Mouse (Mus musculus): Measurements from ENCODE around the gene Dennd4c. TPM values are rescaled to one million over a fixed set of nuclear protein-coding genes. Genes with fewer than 3 reads are reported as not detected.

Dennd4c gene
- polyA plus RNA-seq, 1 experiment from 2014 or later, result 2.1 TPM

GRCm38 (mm10) chr4:86885790-86886159 is 137.4 kb downstream of the Dennd4c start:
- no peaks in the 10 kb centered on the region for H3K27me3 ChIP-seq (ENCODE audit: control insufficient read depth, insufficient read depth, low read depth, low read length)
- no peaks in the 10 kb centered on the region for H3K36me3 ChIP-seq (ENCODE audit: control insufficient read depth, insufficient read depth)
- peak overlapping the region; percentile 59 for H3K4me3 ChIP-seq (ENCODE audit: low read depth, low read length)
- peak; percentile 77 for ATAC-seq (ENCODE audit: low read depth)
- peak overlapping the region; percentile 63 for H3K27ac ChIP-seq (ENCODE audit: low read length)
- peaks cover 17% of the 10 kb centered on the region for H3K4me1 ChIP-seq (ENCODE audit: control insufficient read depth, low read depth, low read length)
- WGBS (ENCODE audit: insufficient replicate concordance), result 15% methylated on average over 12 of the region's 12 CpGs
- H3K9me3 ChIP-seq (replicated peaks; ENCODE audit: control insufficient read depth, low read length), result no peaks in the 10 kb centered on the region
- peak overlapping the region; percentile 27 for H3K9ac ChIP-seq (ENCODE audit: low read depth, low read length)
- peak overlapping the region; percentile 74 for H3K4me2 ChIP-seq (ENCODE audit: low read depth, low read length)

- Histone ChIP-seq H3K4me3 (ENCODE audit: low read depth, low read length) (peak overlapping the region; percentile 59), H3K9ac (ENCODE audit: low read depth, low read length) (peak overlapping the region; percentile 27), H3K27me3 (ENCODE audit: control insufficient read depth, insufficient read depth, low read depth, low read length) (no peaks in the 10 kb centered on the region), H3K27ac (ENCODE audit: low read length) (peak overlapping the region; percentile 63), H3K9me3 (replicated peaks; ENCODE audit: control insufficient read depth, low read length) (no peaks in the 10 kb centered on the region), H3K36me3 (ENCODE audit: control insufficient read depth, insufficient read depth) (no peaks in the 10 kb centered on the region), H3K4me2 (ENCODE audit: low read depth, low read length) (peak overlapping the region; percentile 74), H3K4me1 (ENCODE audit: control insufficient read depth, low read depth, low read length) (peaks cover 17% of the 10 kb centered on the region)
- 3% methylated on average over 18 of the region's 18 CpGs for WGBS (ENCODE audit: insufficient replicate concordance)
- ATAC-seq (ENCODE audit: low read depth), result peak; percentile 82
These were observed 138.0 kb downstream of the Dennd4c start for GRCm38 (mm10) chr4:86886160-86886878.

GRCm38 (mm10) chr4:86887879-86888278 is 139.5 kb downstream of the Dennd4c start:
- Histone ChIP-seq H3K27ac (ENCODE audit: low read length) (no peak overlapping the region), H3K27me3 (ENCODE audit: control insufficient read depth, insufficient read depth, low read depth, low read length) (no peaks in the 10 kb centered on the region), H3K4me3 (ENCODE audit: low read depth, low read length) (no peak overlapping the region), H3K9ac (ENCODE audit: low read depth, low read length) (no peak overlapping the region), H3K4me2 (ENCODE audit: low read depth, low read length) (no peak overlapping the region), H3K36me3 (ENCODE audit: control insufficient read depth, insufficient read depth) (no peaks in the 10 kb centered on the region), H3K4me1 (ENCODE audit: control insufficient read depth, low read depth, low read length) (peaks cover 17% of the 10 kb centered on the region), H3K9me3 (replicated peaks; ENCODE audit: control insufficient read depth, low read length) (no peaks in the 10 kb centered on the region)
- WGBS (ENCODE audit: insufficient replicate concordance), result 60% methylated on average over 5 of the region's 5 CpGs
- no peak for ATAC-seq (ENCODE audit: low read depth)

- WGBS (ENCODE audit: insufficient replicate concordance), result 50% methylated on average over 7 of the region's 7 CpGs
- Histone ChIP-seq H3K4me1 (ENCODE audit: control insufficient read depth, low read depth, low read length) (peaks cover 2% of the 10 kb centered on the region; the same call in 1 of the 2 replicates), H3K27ac (ENCODE audit: low read length) (no peak overlapping the region; the same call in 1 of the 2 replicates), H3K9ac (ENCODE audit: low read depth, low read length) (no peak overlapping the region), H3K4me2 (ENCODE audit: low read depth, low read length) (no peak overlapping the region), H3K36me3 (ENCODE audit: control insufficient read depth, insufficient read depth) (no peaks in the 10 kb centered on the region), H3K4me3 (ENCODE audit: low read depth, low read length) (no peak overlapping the region), H3K27me3 (ENCODE audit: control insufficient read depth, insufficient read depth, low read depth, low read length) (no peaks in the 10 kb centered on the region), H3K9me3 (replicated peaks; ENCODE audit: control insufficient read depth, low read length) (no peaks in the 10 kb centered on the region)
- peak; percentile 87 for ATAC-seq (ENCODE audit: low read depth)
These were observed 149.1 kb downstream of the Dennd4c start for GRCm38 (mm10) chr4:86897411-86897810.

- WGBS (ENCODE audit: insufficient replicate concordance), result 36% methylated on average over 14 of the region's 14 CpGs
These were observed 150.6 kb downstream of the Dennd4c start for GRCm38 (mm10) chr4:86898791-86899474.

More at GRCm38 (mm10) chr4:86898791-86899474, 150.6 kb downstream of the Dennd4c start:
- ATAC-seq (ENCODE audit: low read depth), result peak; percentile 45
- no peaks in the 10 kb centered on the region for H3K27me3 ChIP-seq (ENCODE audit: control insufficient read depth, insufficient read depth, low read depth, low read length)
- H3K9ac ChIP-seq (ENCODE audit: low read depth, low read length), result no peak overlapping the region
- no peaks in the 10 kb centered on the region for H3K9me3 ChIP-seq (replicated peaks; ENCODE audit: control insufficient read depth, low read length)
- no peak overlapping the region for H3K4me3 ChIP-seq (ENCODE audit: low read depth, low read length)
- peaks cover 2% of the 10 kb centered on the region; the same call in 1 of the 2 replicates for H3K4me1 ChIP-seq (ENCODE audit: control insufficient read depth, low read depth, low read length)
- H3K4me2 ChIP-seq (ENCODE audit: low read depth, low read length), result no peak overlapping the region
- H3K36me3 ChIP-seq (ENCODE audit: control insufficient read depth, insufficient read depth), result no peaks in the 10 kb centered on the region
- H3K27ac ChIP-seq (ENCODE audit: low read length), result peak overlapping the region; percentile 61

Other genes with a start within 250 kb of the Dennd4c start
- not detected in 2 replicates for gene Saxo1, start 190.2 kb upstream of the Dennd4c start, polyA plus RNA-seq (2015; fragmentation: Nextera tagmentation; extraction: Ambion mirVana)
- 33.8 and 37.8 TPM in 2 replicates for gene Rraga, start 172.9 kb upstream of the Dennd4c start, polyA plus RNA-seq (2015; fragmentation: Nextera tagmentation; extraction: Ambion mirVana)
- 10.5 and 11.2 TPM in 2 replicates for gene Haus6, start 136.5 kb upstream of the Dennd4c start, polyA plus RNA-seq (2015; fragmentation: Nextera tagmentation; extraction: Ambion mirVana)
- 155 and 157 TPM in 2 replicates for gene Plin2, start 78.5 kb upstream of the Dennd4c start, polyA plus RNA-seq (2015; fragmentation: Nextera tagmentation; extraction: Ambion mirVana)
- gene Rps6, start 108.9 kb downstream of the Dennd4c start, polyA plus RNA-seq (2015; fragmentation: Nextera tagmentation; extraction: Ambion mirVana), result 367 and 434 TPM in 2 replicates
- 7.9 and 10.1 TPM in 2 replicates for gene Acer2, start 125.8 kb downstream of the Dennd4c start, polyA plus RNA-seq (2015; fragmentation: Nextera tagmentation; extraction: Ambion mirVana)